Mouse (Mus musculus): ENCODE measurements around the gene Zcchc2.

- TF ChIP-seq EP300 (IDR thresholded peaks at IDR 0.05; ENCODE audit: insufficient read depth, low read depth, low read length), result no peak
- TF ChIP-seq CTCF (IDR thresholded peaks at IDR 0.05), result no peak
- TF ChIP-seq POLR2A (IDR thresholded peaks at IDR 0.05; ENCODE audit: insufficient read depth, low read depth, low read length), result no peak
Measured at GRCm38 (mm10) chr1:106062891-106063590, 72.8 kb downstream of the Zcchc2 start.

Data from heart, adult 2 months (tissue).